Mouse (Mus musculus): ENCODE data around the gene Esyt1. TPM values are rescaled to one million over a fixed set of nuclear protein-coding genes. Genes with fewer than 3 reads are reported as not detected.
A peak's percentile ranks its signal among the peaks of the same experiment; 100 is the strongest.
"Not testable (repeated sequence)": the region's sequence is repeated elsewhere in the genome, so short reads cannot be mapped to it uniquely, and the experiment has no call there.

Gene Esyt1
- total RNA-seq, 2 experiments from 2014 or later: 5.5 TPM

GRCm38 (mm10) chr10:128509203-128509602 lies 16.5 kb downstream of the Esyt1 start:
- Histone ChIP-seq H3K4me3 (no peak overlapping the region), H3K27ac (no peak overlapping the region)
- DNase-seq (ENCODE audit: low spot score in 2 of 2): no peak
- TF ChIP-seq CTCF (conservative IDR thresholded peaks at IDR 0.05): no peak

- no peak overlapping the region for H3K27ac ChIP-seq
- no peak for TF ChIP-seq CTCF (conservative IDR thresholded peaks at IDR 0.05)
- no peak for DNase-seq (ENCODE audit: low spot score in 2 of 2)
- H3K4me3 ChIP-seq: no peak overlapping the region
Measured at GRCm38 (mm10) chr10:128508260-128508659, 17.4 kb downstream of the Esyt1 start.

- TF ChIP-seq CTCF (conservative IDR thresholded peaks at IDR 0.05): peak; percentile 25; the same call in 1 of the 2 replicates
- no peak for DNase-seq (ENCODE audit: low spot score in 2 of 2)
- no peak overlapping the region for H3K27ac ChIP-seq
- no peak overlapping the region for H3K4me3 ChIP-seq
Measured at GRCm38 (mm10) chr10:128505974-128506373, 19.7 kb downstream of the Esyt1 start.

- H3K4me3 ChIP-seq; DNase-seq (ENCODE audit: low spot score in 2 of 2): not testable (repeated sequence)
- H3K27ac ChIP-seq: peak overlapping the region; percentile 11; the same call in 1 of the 2 replicates
Measured at GRCm38 (mm10) chr10:128505371-128505667, 20.4 kb downstream of the Esyt1 start.

- no peak for DNase-seq (ENCODE audit: low spot score in 2 of 2)
- no peak for TF ChIP-seq CTCF (conservative IDR thresholded peaks at IDR 0.05)
- Histone ChIP-seq H3K4me3 (no peak overlapping the region), H3K27ac (peak overlapping the region; percentile 11; the same call in 1 of the 2 replicates)
Measured at GRCm38 (mm10) chr10:128504641-128505370, 20.9 kb downstream of the Esyt1 start.

GRCm38 (mm10) chr10:128504012-128504411 lies 21.7 kb downstream of the Esyt1 start:
- no peak for TF ChIP-seq CTCF (conservative IDR thresholded peaks at IDR 0.05)
- Histone ChIP-seq H3K27ac (peak overlapping the region; percentile 11; the same call in 1 of the 2 replicates), H3K4me3 (no peak overlapping the region)
- DNase-seq (ENCODE audit: low spot score in 2 of 2): no peak

GRCm38 (mm10) chr10:128503532-128503931 lies 22.1 kb downstream of the Esyt1 start:
- TF ChIP-seq CTCF (conservative IDR thresholded peaks at IDR 0.05): no peak
- H3K4me3 ChIP-seq: no peak overlapping the region
- H3K27ac ChIP-seq: no peak overlapping the region
- no peak for DNase-seq (ENCODE audit: low spot score in 2 of 2)

GRCm38 (mm10) chr10:128502341-128502740 lies 23.3 kb downstream of the Esyt1 start:
- TF ChIP-seq CTCF (conservative IDR thresholded peaks at IDR 0.05): no peak
- H3K4me3 ChIP-seq: no peak overlapping the region
- no peak for DNase-seq (ENCODE audit: low spot score in 2 of 2)
- no peak overlapping the region for H3K27ac ChIP-seq

- 0 out of 2 replicates have a peak, but pooled peaks have one; percentile 35 for TF ChIP-seq CTCF (conservative IDR thresholded peaks at IDR 0.05)
- peak overlapping the region; percentile 91 for H3K27ac ChIP-seq
- H3K4me3 ChIP-seq: peak overlapping the region; percentile 67
- peak in 1 of 2 experiments; percentile 60 for DNase-seq (ENCODE audit: low spot score in 2 of 2)
Measured at GRCm38 (mm10) chr10:128499116-128499671, 26.5 kb downstream of the Esyt1 start.

- H3K27ac ChIP-seq: peak within 1 kb of the TSS; percentile 91
- DNase-seq (ENCODE audit: low spot score in 2 of 2): peak; percentile 91 to 96
- peak; percentile 34; the same call in 1 of the 2 replicates for TF ChIP-seq CTCF (conservative IDR thresholded peaks at IDR 0.05)
- peak within 1 kb of the TSS; percentile 67 for H3K4me3 ChIP-seq
Measured at GRCm38 (mm10) chr10:128498590-128498989, 27.1 kb downstream of the Esyt1 start, which contains the start of gene Myl6b. Gene Myl6b (minus strand): TSS chr10:128498685.

GRCm38 (mm10) chr10:128497134-128497737 lies 28.4 kb downstream of the Esyt1 start:
- no peak for TF ChIP-seq CTCF (conservative IDR thresholded peaks at IDR 0.05)
- DNase-seq (ENCODE audit: low spot score in 2 of 2): no peak
- H3K4me3 ChIP-seq: no peak overlapping the region
- no peak overlapping the region for H3K27ac ChIP-seq

- Histone ChIP-seq H3K4me3 (no peak overlapping the region), H3K27ac (no peak overlapping the region)
- DNase-seq (ENCODE audit: low spot score in 2 of 2): no peak
- TF ChIP-seq CTCF (conservative IDR thresholded peaks at IDR 0.05): no peak
Measured at GRCm38 (mm10) chr10:128496509-128497077, 29.1 kb downstream of the Esyt1 start.

GRCm38 (mm10) chr10:128495903-128496302 lies 29.8 kb downstream of the Esyt1 start:
- DNase-seq (ENCODE audit: low spot score in 2 of 2): no peak
- H3K4me3 ChIP-seq: no peak overlapping the region
- H3K27ac ChIP-seq: no peak overlapping the region
- no peak for TF ChIP-seq CTCF (conservative IDR thresholded peaks at IDR 0.05)

Measured in layer of hippocampus, adult 2 months (tissue).